Mouse (Mus musculus): Measurements from ENCODE around the gene Slc30a4. TPM values are rescaled to one million over a fixed set of nuclear protein-coding genes. Genes with fewer than 3 reads are reported as not detected.
A peak's percentile ranks its signal among the peaks of the same experiment; 100 is the strongest.

Gene Slc30a4
- polyA plus RNA-seq, 1 experiment = 12.3 TPM

DNA sequence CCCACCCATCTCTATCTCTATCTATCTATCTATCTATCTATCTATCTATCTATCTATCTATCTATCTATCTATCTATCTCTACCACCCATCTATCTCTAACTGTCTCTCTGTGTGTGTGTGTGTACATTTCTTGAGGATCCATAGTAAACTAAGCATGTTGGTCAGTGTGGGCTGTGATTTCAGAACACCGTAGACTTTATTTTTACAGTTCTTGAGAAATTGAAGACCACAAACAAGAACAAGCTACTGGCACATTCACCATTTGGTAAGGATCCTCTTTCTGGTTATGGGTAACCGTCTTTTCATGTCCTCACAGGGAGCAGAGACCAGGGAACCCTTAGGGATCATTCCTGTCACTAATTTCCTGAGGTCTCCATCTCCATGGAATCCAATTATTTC is 10.4 kb upstream of the Slc30a4 start:
- no peak for DNase-seq (ENCODE audit: low read depth)
- TF ChIP-seq CTCF (IDR thresholded peaks at IDR 0.05; ENCODE audit: borderline replicate concordance, extremely low read depth, insufficient read depth, insufficient read length) = no peak
- TF ChIP-seq POLR2A (IDR thresholded peaks at IDR 0.05; ENCODE audit: borderline replicate concordance, extremely low read depth, insufficient read depth, insufficient read length, poor library complexity, severe bottlenecking) = no peak

DNA sequence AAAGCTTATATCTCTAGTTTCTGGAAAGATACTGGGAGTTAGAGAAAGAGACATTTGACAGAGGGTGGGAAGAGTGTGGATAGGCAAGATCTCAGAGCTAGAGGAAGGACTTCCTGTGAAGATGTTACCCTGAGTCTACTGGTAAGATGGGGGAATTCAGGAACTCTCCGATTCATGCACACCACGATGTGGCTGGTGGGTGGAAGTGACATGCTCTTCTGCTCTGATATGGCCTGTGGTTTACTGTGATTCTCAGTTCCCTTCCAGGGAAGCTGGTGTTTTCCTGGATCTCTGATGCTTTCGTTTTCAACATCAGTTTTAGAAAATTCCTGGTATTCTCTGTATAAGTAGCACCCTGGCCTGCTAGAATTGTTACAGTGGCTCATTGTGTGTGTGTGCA is 9.4 kb upstream of the Slc30a4 start:
- no peak for TF ChIP-seq POLR2A (IDR thresholded peaks at IDR 0.05; ENCODE audit: borderline replicate concordance, extremely low read depth, insufficient read depth, insufficient read length, poor library complexity, severe bottlenecking)
- DNase-seq (ENCODE audit: low read depth) = no peak

DNA sequence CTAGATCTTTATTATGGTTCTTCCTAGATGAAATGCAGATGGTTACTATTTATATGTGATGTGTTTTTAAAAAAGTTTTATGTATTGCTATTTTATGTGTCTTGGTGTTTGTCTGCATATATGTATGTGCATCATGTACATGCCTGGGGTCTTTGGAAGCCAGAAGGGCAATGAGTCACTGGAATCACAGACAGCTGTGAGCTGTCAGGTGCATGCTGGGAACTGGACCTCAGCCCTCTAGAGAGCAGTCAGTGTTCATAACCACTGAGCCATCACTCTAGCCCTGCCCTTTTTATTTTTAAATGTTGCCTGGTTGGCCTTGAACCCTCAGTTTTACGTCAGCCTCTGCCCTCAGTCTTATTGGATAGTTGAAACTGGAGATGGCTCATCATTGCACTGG is 6.7 kb upstream of the Slc30a4 start:
- TF ChIP-seq POLR2A (IDR thresholded peaks at IDR 0.05; ENCODE audit: borderline replicate concordance, extremely low read depth, insufficient read depth, insufficient read length, poor library complexity, severe bottlenecking) = no peak
- no peak for TF ChIP-seq CTCF (IDR thresholded peaks at IDR 0.05; ENCODE audit: borderline replicate concordance, extremely low read depth, insufficient read depth, insufficient read length)
- DNase-seq (ENCODE audit: low read depth) = no peak

DNA sequence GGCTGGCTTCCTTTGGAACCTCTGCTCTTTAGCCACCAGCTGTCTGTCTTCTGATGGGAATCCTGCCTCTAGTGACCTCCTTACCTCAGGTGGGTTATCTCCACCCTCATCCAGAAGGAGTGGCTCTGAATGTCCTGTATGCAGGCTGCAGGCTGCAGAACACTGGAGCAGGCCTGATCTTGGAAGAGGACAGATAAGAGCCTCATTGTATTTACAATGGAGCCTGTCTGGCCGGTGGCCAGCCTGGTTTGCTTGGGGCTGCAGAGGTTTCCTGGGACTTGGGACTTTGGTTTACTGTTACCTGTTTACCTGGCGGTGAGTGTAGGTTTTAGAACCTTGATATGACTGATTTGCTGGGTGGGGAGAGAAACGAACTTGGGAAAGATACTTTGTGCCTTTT is 5.6 kb upstream of the Slc30a4 start:
- no peak for TF ChIP-seq CTCF (IDR thresholded peaks at IDR 0.05; ENCODE audit: borderline replicate concordance, extremely low read depth, insufficient read depth, insufficient read length)
- DNase-seq (ENCODE audit: low read depth) = no peak

GRCm38 (mm10) chr2:122704572-122704971 is 2.1 kb upstream of the Slc30a4 start:
- no peak for TF ChIP-seq POLR2A (IDR thresholded peaks at IDR 0.05; ENCODE audit: borderline replicate concordance, extremely low read depth, insufficient read depth, insufficient read length, poor library complexity, severe bottlenecking)
- no peak for TF ChIP-seq CTCF (IDR thresholded peaks at IDR 0.05; ENCODE audit: borderline replicate concordance, extremely low read depth, insufficient read depth, insufficient read length)
- no peak for DNase-seq (ENCODE audit: low read depth)

GRCm38 (mm10) chr2:122701871-122702180 is 637 bp downstream of the Slc30a4 start:
- no peak for TF ChIP-seq CTCF (IDR thresholded peaks at IDR 0.05; ENCODE audit: borderline replicate concordance, extremely low read depth, insufficient read depth, insufficient read length)
- no peak for TF ChIP-seq POLR2A (IDR thresholded peaks at IDR 0.05; ENCODE audit: borderline replicate concordance, extremely low read depth, insufficient read depth, insufficient read length, poor library complexity, severe bottlenecking)

DNA sequence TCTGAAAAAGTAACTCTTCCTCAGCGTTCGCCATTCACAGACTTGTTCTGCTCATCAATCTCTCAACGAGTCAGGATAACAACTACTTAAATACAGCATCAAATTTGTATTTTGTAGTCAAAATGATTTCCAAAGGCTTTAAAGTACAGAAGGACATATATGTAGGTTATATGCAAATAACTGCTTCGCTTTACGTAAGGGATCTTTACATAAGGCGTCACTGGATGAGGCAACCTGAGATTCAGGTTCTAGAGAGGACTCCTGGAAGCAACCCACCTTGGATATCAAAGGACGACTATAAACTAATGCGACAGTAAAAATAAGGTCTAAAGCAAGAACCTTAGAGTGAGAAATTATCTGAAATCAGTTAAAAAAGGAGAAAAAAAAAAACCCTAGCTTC is 1.5 kb downstream of the Slc30a4 start:
- TF ChIP-seq CTCF (IDR thresholded peaks at IDR 0.05; ENCODE audit: borderline replicate concordance, extremely low read depth, insufficient read depth, insufficient read length) (no peak), POLR2A (IDR thresholded peaks at IDR 0.05; ENCODE audit: borderline replicate concordance, extremely low read depth, insufficient read depth, insufficient read length, poor library complexity, severe bottlenecking) (no peak)
- DNase-seq (ENCODE audit: low read depth) = no peak

More at GRCm38 (mm10) chr2:122701871-122702180, 637 bp downstream of the Slc30a4 start:
- DNase-seq (ENCODE audit: low read depth) = no peak

DNA sequence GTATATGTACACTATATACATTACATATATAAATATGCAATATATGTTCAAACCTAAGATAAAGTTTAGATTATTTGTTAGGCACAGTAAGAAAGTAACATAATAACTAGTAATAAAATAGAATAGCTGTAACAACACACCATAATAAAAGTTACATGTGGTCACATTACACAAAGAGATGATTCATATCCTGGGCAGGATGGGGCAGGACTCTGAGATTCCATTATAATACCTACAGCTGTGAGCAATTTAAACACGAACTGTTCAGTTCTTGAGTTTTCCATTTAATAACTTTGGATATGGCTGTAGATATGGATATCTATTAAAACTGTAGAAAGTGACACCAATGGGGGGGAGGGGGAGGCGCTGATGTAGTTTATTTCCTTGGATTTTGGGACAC is 4.9 kb downstream of the Slc30a4 start:
- DNase-seq (ENCODE audit: low read depth) = no peak
- TF ChIP-seq POLR2A (IDR thresholded peaks at IDR 0.05; ENCODE audit: borderline replicate concordance, extremely low read depth, insufficient read depth, insufficient read length, poor library complexity, severe bottlenecking) (no peak), CTCF (IDR thresholded peaks at IDR 0.05; ENCODE audit: borderline replicate concordance, extremely low read depth, insufficient read depth, insufficient read length) (no peak)

DNA sequence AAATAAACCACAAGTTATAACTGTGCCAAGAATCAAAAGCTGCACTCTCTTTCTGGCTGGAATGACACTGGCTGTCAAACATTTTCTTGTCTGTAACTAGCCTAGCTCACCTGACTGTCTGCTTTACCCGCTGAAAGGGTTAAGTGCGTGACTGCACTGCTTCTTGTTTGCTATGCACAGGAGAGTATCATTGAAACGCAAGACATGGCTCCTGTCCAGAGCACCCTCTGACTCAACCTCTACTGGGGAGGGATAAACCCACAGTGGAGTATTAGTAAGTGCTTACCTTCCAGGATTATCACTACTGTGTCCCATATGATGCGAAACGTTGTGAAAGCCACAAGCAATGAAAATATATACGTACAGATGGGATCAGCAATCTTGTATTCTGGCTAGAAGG is 15.8 kb downstream of the Slc30a4 start:
- DNase-seq (ENCODE audit: low read depth) = no peak
- TF ChIP-seq CTCF (IDR thresholded peaks at IDR 0.05; ENCODE audit: borderline replicate concordance, extremely low read depth, insufficient read depth, insufficient read length) (no peak), POLR2A (IDR thresholded peaks at IDR 0.05; ENCODE audit: borderline replicate concordance, extremely low read depth, insufficient read depth, insufficient read length, poor library complexity, severe bottlenecking) (no peak)

DNA sequence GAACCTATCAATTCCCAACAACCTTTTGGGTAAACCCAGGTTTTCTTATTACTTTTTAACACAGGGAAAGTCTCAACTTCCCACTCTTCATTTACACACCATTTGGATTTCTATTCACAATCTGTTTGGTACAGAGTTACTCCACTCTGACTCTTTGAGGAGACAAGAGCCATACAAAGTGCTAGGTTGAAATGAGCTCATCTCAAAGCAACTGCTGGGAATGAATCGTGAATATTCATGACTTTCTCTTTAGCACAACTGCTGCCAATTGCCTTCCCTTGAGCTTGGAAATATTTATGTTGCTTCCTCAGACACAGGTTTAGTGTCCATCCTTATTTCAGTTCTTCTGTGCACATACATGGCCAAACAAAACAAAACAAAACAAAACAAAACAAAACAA is 18.8 kb downstream of the Slc30a4 start:
- peak; percentile 56 for DNase-seq (ENCODE audit: low read depth)
- TF ChIP-seq CTCF (IDR thresholded peaks at IDR 0.05; ENCODE audit: borderline replicate concordance, extremely low read depth, insufficient read depth, insufficient read length) (no peak), POLR2A (IDR thresholded peaks at IDR 0.05; ENCODE audit: borderline replicate concordance, extremely low read depth, insufficient read depth, insufficient read length, poor library complexity, severe bottlenecking) (no peak)

- DNase-seq (ENCODE audit: low read depth) = no peak
- TF ChIP-seq POLR2A (IDR thresholded peaks at IDR 0.05; ENCODE audit: borderline replicate concordance, extremely low read depth, insufficient read depth, insufficient read length, poor library complexity, severe bottlenecking) (no peak), CTCF (IDR thresholded peaks at IDR 0.05; ENCODE audit: borderline replicate concordance, extremely low read depth, insufficient read depth, insufficient read length) (no peak)
These were observed 19.9 kb downstream of the Slc30a4 start for GRCm38 (mm10) chr2:122682520-122682919.

DNA sequence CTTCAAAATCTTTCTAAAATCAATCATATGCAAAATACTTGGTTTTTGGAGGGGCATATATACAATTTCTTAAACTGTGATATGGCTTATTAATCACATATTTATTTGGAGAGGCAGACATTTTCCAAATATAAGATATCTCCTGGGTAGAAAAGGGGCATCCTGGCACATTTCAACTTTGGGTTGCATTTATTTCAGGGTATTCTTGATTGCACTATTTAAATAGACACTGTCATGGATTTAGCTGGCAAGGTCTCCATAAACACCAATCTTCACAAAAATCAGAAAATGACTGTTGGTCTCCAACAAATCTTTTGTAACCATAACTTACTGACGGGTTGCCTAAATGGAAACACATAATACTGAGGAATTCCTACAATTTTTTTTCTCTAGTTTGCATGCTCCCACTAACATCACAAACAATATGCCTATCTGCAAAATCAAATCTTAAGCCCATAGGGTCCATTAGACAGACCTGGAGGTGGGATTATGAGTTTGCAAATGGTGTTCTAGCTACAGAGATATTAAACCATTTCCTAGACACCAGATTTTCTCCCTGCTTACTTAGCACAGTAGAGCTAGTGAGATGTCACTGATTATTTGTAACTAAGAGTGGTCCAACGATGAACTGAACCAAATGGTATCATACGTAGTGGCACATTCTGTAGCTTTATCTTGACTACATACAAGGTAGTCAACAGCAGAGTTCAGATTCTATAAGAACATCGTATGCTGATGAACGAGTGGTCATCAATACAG is 20.9 kb downstream of the Slc30a4 start:
- no peak for TF ChIP-seq POLR2A (IDR thresholded peaks at IDR 0.05; ENCODE audit: borderline replicate concordance, extremely low read depth, insufficient read depth, insufficient read length, poor library complexity, severe bottlenecking)
- TF ChIP-seq CTCF (IDR thresholded peaks at IDR 0.05; ENCODE audit: borderline replicate concordance, extremely low read depth, insufficient read depth, insufficient read length) = no peak
- DNase-seq (ENCODE audit: low read depth) = no peak

All from brain, embryonic 14.5 days (tissue).